Mouse (Mus musculus) forebrain, embryonic 15.5 days (tissue): ENCODE measurements around the gene Ap2a1. TPM values are rescaled to one million over a fixed set of nuclear protein-coding genes. Genes with fewer than 3 reads are reported as not detected.
A peak's percentile ranks its signal among the peaks of the same experiment; 100 is the strongest.

Experiments used
- ATAC-seq: fragments of 200-750 bp; cut with Nextera tagmentation; replicated peaks from 2 replicates; pipeline ENCODE4 v1.8.0; 2017; ENCODE audit warnings: mild to moderate bottlenecking, moderate TSS enrichment, moderate library complexity
- H3K27ac ChIP-seq: fragments of 300-500 bp; sonication (generic); replicated peaks from 2 replicates; pipeline ENCODE4 v1.5.1; 2015; ENCODE audit warnings: mild to moderate bottlenecking, inconsistent platforms
- H3K27me3 ChIP-seq: fragments of 300-500 bp; sonication (generic); 2 replicates; pipeline ENCODE4 v1.6.1; 2015; ENCODE audit warnings: inconsistent platforms
- H3K36me3 ChIP-seq: fragments of 300-500 bp; sonication (generic); 2 replicates; pipeline ENCODE4 v1.6.1; 2015; ENCODE audit warnings: mild to moderate bottlenecking, inconsistent platforms
- H3K4me1 ChIP-seq: fragments of 300-500 bp; sonication (generic); 2 replicates; pipeline ENCODE4 v1.6.1; 2015; ENCODE audit warnings: inconsistent platforms
- H3K4me2 ChIP-seq: fragments of 300-500 bp; sonication (generic); replicated peaks from 2 replicates; pipeline ENCODE4 v1.6.1; 2015; ENCODE audit warnings: mild to moderate bottlenecking, inconsistent platforms
- H3K4me3 ChIP-seq: fragments of 300-500 bp; sonication (generic); 2 replicates; pipeline ENCODE4 v1.5.1; 2015; ENCODE audit warnings: mild to moderate bottlenecking, inconsistent platforms
- H3K9ac ChIP-seq: fragments of 300-500 bp; sonication (generic); replicated peaks from 2 replicates; pipeline ENCODE4 v1.6.1; 2015; ENCODE audit warnings: mild to moderate bottlenecking, inconsistent platforms
- H3K9me3 ChIP-seq: fragments of 300-500 bp; sonication (generic); 2 replicates; pipeline ENCODE4 v1.6.1; 2016; ENCODE audit warnings: inconsistent platforms
- WGBS: fragments of 180-500 bp; shearing (Covaris S2); methylation state at CpG from one replicate; pipeline ENCODE4 v1.1.7; 2015; ENCODE audit warnings: mixed read lengths; 5-methylcytosine and 5-hydroxymethylcytosine counted together
- polyA plus RNA-seq: library from polyadenylated mRNA; unstranded; fragments of >200 nt; fragmentation: Nextera tagmentation; extraction: Ambion mirVana; gene quantifications from 2 replicates; pipeline ENCODE4 v1.2.1, GENCODE M21; 2015

Gene Ap2a1
- polyA plus RNA-seq, 1 experiment from 2014 or later: 107 TPM

- H3K27ac ChIP-seq: peak overlapping the region; percentile 99
- H3K4me2 ChIP-seq: peak overlapping the region; percentile 73
- peak overlapping the region; percentile 96 for H3K9ac ChIP-seq
- peaks cover 49% of the 10 kb centered on the region for H3K4me1 ChIP-seq
- 3% methylated on average over 16 of the region's 16 CpGs for WGBS
- H3K9me3 ChIP-seq: no peaks in the 10 kb centered on the region
- peaks cover 22% of the 10 kb centered on the region for H3K36me3 ChIP-seq
- H3K27me3 ChIP-seq: no peaks in the 10 kb centered on the region
- H3K4me3 ChIP-seq: peak overlapping the region; percentile 82
- no peak for ATAC-seq
Measured at GRCm38 (mm10) chr7:44868465-44868864, 60.8 kb downstream of the Ap2a1 start.

DNA sequence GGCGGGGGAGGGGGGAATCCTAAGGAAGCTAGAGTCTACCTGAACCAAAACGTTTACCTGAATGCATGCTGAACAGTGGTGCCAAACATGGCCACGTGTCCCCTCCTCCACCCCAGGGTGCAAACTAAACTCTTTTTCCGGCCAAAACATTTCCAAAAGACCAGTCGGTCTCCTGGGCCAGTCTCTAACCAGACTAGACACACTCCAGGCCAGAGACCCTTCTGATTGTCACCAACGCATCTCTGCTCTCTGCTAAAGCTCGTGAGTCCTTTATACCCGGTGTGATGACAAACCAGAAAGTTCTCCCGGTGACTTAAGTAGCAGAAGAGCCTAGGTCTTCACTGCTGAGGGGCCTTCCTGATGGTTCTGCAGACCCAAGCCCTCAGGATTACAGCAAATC is 61.5 kb downstream of the Ap2a1 start:
- Histone ChIP-seq H3K4me3 (peak overlapping the region; percentile 82), H3K27ac (0 out of 2 replicates have a peak overlapping the region, but pooled peaks have one; percentile 99), H3K4me2 (peak overlapping the region; percentile 73), H3K9ac (peak overlapping the region; percentile 96), H3K36me3 (peaks cover 29% of the 10 kb centered on the region), H3K4me1 (peaks cover 49% of the 10 kb centered on the region), H3K9me3 (no peaks in the 10 kb centered on the region), H3K27me3 (no peaks in the 10 kb centered on the region)
- no peak for ATAC-seq
- 45% methylated on average over 9 of the region's 9 CpGs for WGBS

DNA sequence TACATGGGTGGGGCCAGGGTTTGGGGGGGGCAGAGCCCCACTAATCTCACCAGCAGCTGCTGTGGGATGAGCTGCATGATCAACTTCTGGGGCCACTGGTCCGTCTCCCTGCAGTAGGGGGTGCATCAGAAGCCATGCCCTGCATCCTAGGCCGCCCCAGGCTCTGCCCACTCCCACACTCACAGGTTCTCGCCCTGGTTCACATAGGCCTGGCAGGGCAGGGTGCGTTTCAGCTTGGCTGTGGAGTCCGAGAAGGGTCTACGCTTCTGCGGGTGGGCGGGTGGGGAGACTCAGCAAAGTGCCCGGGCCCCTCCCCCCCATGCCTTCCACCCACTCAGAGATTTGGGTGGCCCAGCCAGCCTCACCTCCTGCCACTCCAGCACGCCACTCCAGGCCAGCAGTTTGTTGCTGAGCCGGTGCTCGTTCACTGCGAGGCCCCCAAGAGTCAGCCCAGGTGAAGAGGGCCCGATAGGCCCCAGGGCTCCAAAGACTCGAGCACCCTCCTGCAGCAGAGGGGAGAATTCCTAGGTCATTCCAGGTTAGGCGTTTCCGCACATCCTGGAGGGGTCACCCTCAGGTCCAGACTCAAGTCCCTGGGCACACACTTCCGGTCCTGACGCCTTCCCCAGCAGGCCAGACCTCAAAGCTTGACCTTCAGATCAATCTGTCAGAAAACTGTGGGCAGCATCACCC is 62.1 kb downstream of the Ap2a1 start:
- Histone ChIP-seq H3K4me2 (peak overlapping the region; percentile 73), H3K27me3 (no peaks in the 10 kb centered on the region), H3K4me3 (peak overlapping the region; percentile 82), H3K9ac (peak overlapping the region; percentile 96), H3K27ac (no peak overlapping the region), H3K9me3 (no peaks in the 10 kb centered on the region), H3K36me3 (peaks cover 36% of the 10 kb centered on the region), H3K4me1 (peaks cover 49% of the 10 kb centered on the region)
- ATAC-seq: no peak
- 73% methylated on average over 19 of the region's 19 CpGs for WGBS

DNA sequence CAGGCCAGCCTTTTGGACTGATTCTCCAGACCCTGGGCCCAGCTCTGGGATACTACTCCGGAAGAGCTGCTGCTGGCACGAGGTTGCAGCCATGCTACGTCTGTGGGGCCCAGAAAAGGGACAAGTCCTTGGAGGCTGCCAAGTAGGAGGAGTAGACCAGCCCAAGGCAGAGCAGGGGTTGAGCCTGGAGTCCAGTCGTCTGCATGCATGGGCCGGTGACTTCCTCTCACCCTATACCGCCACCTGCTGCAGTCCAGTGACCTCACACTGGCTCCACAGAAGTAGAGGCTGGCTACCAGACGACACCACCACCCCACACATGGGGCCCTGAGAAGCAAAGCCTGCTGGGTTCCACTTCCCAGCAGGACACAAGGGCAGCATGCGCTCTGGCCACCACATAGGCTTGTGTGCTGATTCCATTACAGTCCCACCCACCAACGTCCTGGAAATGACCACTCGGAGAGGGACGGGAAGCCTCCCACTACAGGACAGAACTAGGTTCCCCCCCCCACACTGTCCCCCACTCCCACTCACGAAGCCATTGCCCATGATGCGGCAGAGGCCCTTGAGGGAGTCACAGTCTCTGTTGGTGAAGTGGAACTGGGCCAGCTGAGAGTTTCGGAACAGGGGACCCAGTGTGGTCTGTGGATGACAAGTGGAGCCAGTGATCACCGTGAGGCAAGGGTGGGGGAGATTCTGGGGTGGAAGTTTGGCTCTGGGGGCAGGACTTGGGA is 62.9 kb downstream of the Ap2a1 start:
- Histone ChIP-seq H3K4me1 (peaks cover 50% of the 10 kb centered on the region), H3K9ac (peak overlapping the region; percentile 96), H3K4me3 (peak overlapping the region; percentile 82), H3K27ac (peak overlapping the region; percentile 13), H3K27me3 (no peaks in the 10 kb centered on the region), H3K36me3 (peaks cover 43% of the 10 kb centered on the region), H3K9me3 (no peaks in the 10 kb centered on the region), H3K4me2 (peak overlapping the region; percentile 73)
- ATAC-seq: no peak
- 52% methylated on average over 15 of the region's 15 CpGs for WGBS

DNA sequence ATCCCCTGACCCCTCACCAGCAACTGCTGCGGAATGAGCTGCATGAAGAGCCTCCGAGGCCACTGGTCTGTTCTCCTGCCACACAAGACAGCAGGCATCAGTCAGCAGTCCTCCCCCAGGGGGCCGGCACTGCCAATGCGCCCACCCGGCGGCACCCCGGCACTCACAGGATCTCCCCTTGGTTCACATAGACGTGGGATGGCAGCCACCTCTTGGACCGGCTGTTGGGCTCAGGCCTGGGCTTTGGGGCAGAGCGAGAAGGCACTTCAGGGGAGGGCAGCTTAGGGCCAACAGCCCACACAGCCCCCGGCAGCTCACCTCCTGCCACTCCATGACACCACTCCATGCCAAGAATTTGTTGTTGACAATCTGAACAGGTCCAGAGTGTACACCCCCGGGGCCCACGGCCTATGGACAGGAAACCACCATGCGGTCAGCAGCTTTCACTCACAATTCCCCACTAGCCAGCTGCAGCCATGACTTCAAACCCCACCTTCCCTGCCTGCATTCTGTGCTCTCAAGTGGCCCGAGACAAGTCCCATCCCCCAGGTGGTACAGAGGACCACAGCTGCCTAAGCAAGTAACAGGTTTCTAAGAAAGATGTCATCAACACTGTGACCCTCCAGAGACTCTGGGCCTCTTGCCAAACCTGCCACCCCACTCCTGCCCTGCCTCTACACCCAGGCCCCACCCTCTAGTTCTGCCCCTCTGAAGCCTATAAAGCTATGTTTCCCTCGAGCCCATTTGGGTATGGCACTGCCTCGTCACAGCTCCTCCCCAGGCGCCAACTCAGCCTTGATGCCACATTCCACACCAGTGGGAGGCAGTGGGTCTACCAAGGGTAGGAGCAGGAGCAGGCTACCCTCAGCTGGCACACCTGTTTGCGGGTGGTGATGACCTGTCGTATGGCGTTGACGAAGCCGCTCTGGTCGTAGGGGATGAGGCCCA is 64.4 kb downstream of the Ap2a1 start:
- H3K9ac ChIP-seq: no peak overlapping the region
- no peak overlapping the region for H3K27ac ChIP-seq
- H3K9me3 ChIP-seq: no peaks in the 10 kb centered on the region
- 79% methylated on average over 24 of the region's 24 CpGs for WGBS
- H3K4me1 ChIP-seq: peaks cover 54% of the 10 kb centered on the region
- no peak overlapping the region for H3K4me2 ChIP-seq
- ATAC-seq: no peak
- H3K36me3 ChIP-seq: peaks cover 44% of the 10 kb centered on the region
- H3K4me3 ChIP-seq: no peak overlapping the region
- H3K27me3 ChIP-seq: no peaks in the 10 kb centered on the region

- no peak for ATAC-seq
- H3K4me1 ChIP-seq: peaks cover 54% of the 10 kb centered on the region
- no peak overlapping the region for H3K9ac ChIP-seq
- WGBS: 83% methylated on average over 11 of the region's 11 CpGs
- no peaks in the 10 kb centered on the region for H3K9me3 ChIP-seq
- H3K36me3 ChIP-seq: peaks cover 44% of the 10 kb centered on the region
- H3K27ac ChIP-seq: no peak overlapping the region
- no peak overlapping the region for H3K4me2 ChIP-seq
- no peak overlapping the region for H3K4me3 ChIP-seq
- no peaks in the 10 kb centered on the region for H3K27me3 ChIP-seq
Measured at GRCm38 (mm10) chr7:44863982-44864494, 65.3 kb downstream of the Ap2a1 start.

- no peak for ATAC-seq
- no peaks in the 10 kb centered on the region for H3K9me3 ChIP-seq
- peaks cover 44% of the 10 kb centered on the region for H3K36me3 ChIP-seq
- 90% methylated on average over 14 of the region's 14 CpGs for WGBS
- H3K4me1 ChIP-seq: peaks cover 56% of the 10 kb centered on the region
- H3K4me3 ChIP-seq: no peak overlapping the region
- no peaks in the 10 kb centered on the region for H3K27me3 ChIP-seq
- no peak overlapping the region for H3K9ac ChIP-seq
- no peak overlapping the region for H3K4me2 ChIP-seq
- no peak overlapping the region for H3K27ac ChIP-seq
Measured at GRCm38 (mm10) chr7:44863210-44863609, 66.1 kb downstream of the Ap2a1 start.

DNA sequence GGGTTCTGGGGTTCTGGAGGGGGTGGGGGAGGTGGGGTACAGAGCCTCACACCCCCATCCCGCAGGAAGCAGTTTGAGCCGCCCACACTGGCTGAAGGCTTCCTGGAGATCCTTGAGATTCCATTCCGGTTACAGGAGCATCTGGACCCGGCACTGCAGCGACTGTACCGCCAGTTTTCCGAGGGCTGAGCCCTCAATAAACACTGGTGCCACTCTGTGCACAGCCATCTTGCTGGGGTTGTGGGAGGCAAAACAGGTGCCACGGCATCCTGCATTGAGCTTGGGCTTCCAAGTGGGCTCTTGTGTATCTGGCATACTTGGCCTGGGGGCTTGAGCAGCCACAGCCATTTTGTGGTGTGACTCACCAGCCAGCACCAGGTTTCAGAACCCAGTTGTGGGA is 66.9 kb downstream of the Ap2a1 start:
- ATAC-seq: no peak
- Histone ChIP-seq H3K36me3 (peaks cover 44% of the 10 kb centered on the region), H3K27ac (no peak overlapping the region), H3K9ac (no peak overlapping the region), H3K4me2 (no peak overlapping the region), H3K27me3 (no peaks in the 10 kb centered on the region), H3K4me3 (no peak overlapping the region), H3K4me1 (peaks cover 56% of the 10 kb centered on the region), H3K9me3 (no peaks in the 10 kb centered on the region)
- 84% methylated on average over 8 of the region's 8 CpGs for WGBS

GRCm38 (mm10) chr7:44861429-44861816 is 67.9 kb downstream of the Ap2a1 start:
- no peak overlapping the region; the same call in 1 of the 2 replicates for H3K27ac ChIP-seq
- peaks cover 54% of the 10 kb centered on the region for H3K4me1 ChIP-seq
- peaks cover 44% of the 10 kb centered on the region for H3K36me3 ChIP-seq
- H3K9me3 ChIP-seq: no peaks in the 10 kb centered on the region
- H3K9ac ChIP-seq: no peak overlapping the region
- no peak for ATAC-seq
- H3K27me3 ChIP-seq: no peaks in the 10 kb centered on the region
- no peak overlapping the region for H3K4me2 ChIP-seq
- WGBS: 83% methylated on average over 14 of the region's 14 CpGs
- no peak overlapping the region for H3K4me3 ChIP-seq

DNA sequence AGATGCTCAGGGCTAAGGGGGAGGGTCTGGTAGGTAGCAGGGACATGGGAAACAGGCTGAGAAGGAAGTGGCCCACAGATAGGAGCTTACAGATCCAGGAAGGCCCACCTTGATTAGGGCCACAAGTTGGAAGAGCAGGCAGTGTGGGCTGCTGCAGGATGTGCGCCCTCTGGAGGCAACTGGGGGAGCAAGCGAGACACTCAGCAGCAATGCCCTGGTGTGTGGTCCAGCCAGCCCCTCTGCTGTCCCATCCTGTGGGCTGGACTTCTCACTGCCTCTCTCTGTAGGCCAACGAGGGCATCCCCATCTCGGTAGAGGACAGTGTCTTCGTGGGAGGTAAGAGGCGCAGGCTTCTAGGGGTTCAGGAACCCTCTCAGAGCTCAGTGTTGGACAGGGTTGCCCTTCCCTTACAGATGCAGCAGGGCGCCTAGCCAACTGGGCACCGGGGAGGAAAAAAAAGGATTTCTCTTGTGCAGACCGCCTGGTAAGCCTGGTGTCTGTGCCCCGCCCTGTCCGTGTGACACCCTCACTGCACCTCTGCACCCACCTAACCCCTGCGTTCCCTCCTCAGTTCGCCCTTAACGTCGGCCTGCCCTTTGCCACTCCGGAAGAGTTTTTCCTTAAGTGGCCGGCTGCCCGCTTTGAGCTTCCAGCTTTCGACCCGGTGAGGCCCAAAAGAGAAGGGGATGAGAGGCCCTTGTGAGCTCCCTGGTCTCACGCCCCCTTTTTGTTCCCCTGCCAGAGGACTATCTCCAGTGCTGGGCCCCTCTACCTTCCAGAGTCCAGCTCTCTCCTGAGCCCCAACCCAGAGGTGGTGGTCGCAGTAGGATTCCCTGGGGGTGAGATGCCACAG is 68.5 kb downstream of the Ap2a1 start:
- H3K9me3 ChIP-seq: no peaks in the 10 kb centered on the region
- 0 out of 2 replicates have a peak overlapping the region, but pooled peaks have one; percentile 7 for H3K4me2 ChIP-seq
- ATAC-seq: 0 out of 2 replicates have a peak, but pooled peaks have one; percentile 5
- peaks cover 50% of the 10 kb centered on the region for H3K4me1 ChIP-seq
- peaks cover 44% of the 10 kb centered on the region for H3K36me3 ChIP-seq
- H3K4me3 ChIP-seq: no peak overlapping the region
- H3K9ac ChIP-seq: peak overlapping the region; percentile 14; the same call in 1 of the 2 replicates
- 46% methylated on average over 22 of the region's 22 CpGs for WGBS
- H3K27me3 ChIP-seq: no peaks in the 10 kb centered on the region
- H3K27ac ChIP-seq: peak overlapping the region; percentile 45

GRCm38 (mm10) chr7:44859896-44860295 is 69.4 kb downstream of the Ap2a1 start:
- Histone ChIP-seq H3K4me3 (no peak overlapping the region), H3K36me3 (peaks cover 36% of the 10 kb centered on the region), H3K4me1 (peaks cover 48% of the 10 kb centered on the region), H3K27ac (no peak overlapping the region), H3K4me2 (no peak overlapping the region), H3K9ac (no peak overlapping the region), H3K27me3 (no peaks in the 10 kb centered on the region), H3K9me3 (no peaks in the 10 kb centered on the region)
- ATAC-seq: no peak
- 95% methylated on average over 11 of the region's 11 CpGs for WGBS
